Mouse (Mus musculus): ENCODE data around the gene Atg7. TPM values are rescaled to one million over a fixed set of nuclear protein-coding genes. Genes with fewer than 3 reads are reported as not detected.

The Atg7 gene
- polyA plus RNA-seq, 1 experiment, result not detected

DNA sequence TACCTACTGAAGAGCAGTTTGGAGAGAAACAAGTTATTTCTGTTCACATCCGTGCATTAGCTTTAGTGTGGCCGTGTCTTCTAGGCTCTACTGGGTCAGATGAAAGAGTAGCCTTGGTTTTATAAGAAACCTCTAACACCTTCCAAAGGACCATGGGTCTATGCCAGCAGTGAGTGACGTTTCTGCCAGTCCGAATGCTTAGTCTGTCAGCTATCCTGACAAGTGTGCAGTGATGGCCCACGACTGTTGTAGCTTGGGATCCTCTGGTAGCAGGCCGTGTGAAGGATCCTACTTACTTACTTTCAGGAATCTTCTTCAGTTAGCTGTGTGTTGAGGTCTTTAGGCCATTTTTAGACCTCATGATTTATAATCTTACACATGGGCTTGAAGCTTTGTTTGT lies 123.4 kb downstream of the Atg7 start:
- H3K4me1 ChIP-seq (ENCODE audit: control insufficient read depth, insufficient read depth, low read length), result peaks cover 3% of the 10 kb centered on the region; the same call in 1 of the 2 replicates
- TF ChIP-seq POLR2A (IDR thresholded peaks at IDR 0.05; ENCODE audit: insufficient read depth, low read depth, low read length), result no peak
- WGBS, result 83% methylated on average over 6 of the region's 6 CpGs
- H3K27ac ChIP-seq (ENCODE audit: insufficient read depth, low read depth, low read length), result no peak overlapping the region
- no peak overlapping the region for H3K4me3 ChIP-seq (ENCODE audit: insufficient read depth, low read depth, low read length)

DNA sequence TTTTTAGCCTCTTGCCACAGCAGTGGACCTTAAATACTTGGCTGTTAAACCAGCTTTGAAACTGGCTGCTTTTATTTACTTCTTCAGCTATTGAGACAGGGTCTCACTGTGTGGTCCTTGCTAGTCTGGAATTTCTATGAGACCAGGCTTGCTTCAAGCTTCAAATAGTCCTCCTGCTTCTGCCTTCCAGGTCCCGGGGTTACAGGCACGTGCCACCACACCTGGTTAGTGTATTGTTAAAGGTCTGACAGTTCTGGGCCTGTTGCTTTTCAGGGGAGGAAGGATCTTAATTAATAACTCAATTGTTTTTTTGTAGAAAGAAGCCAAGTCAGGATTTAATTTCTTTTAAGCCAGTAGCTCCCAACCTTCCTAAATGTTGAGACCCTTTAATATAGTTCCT lies 124.8 kb downstream of the Atg7 start:
- Histone ChIP-seq H3K4me1 (ENCODE audit: control insufficient read depth, insufficient read depth, low read length) (peaks cover 4% of the 10 kb centered on the region; the same call in 1 of the 2 replicates), H3K4me3 (ENCODE audit: insufficient read depth, low read depth, low read length) (no peak overlapping the region), H3K27ac (ENCODE audit: insufficient read depth, low read depth, low read length) (no peak overlapping the region)
- WGBS, result 71% methylated on average over 2 of the region's 2 CpGs
- TF ChIP-seq CTCF (IDR thresholded peaks at IDR 0.05; ENCODE audit: insufficient read depth, low read depth, low read length) (no peak), POLR2A (IDR thresholded peaks at IDR 0.05; ENCODE audit: insufficient read depth, low read depth, low read length) (no peak)

DNA sequence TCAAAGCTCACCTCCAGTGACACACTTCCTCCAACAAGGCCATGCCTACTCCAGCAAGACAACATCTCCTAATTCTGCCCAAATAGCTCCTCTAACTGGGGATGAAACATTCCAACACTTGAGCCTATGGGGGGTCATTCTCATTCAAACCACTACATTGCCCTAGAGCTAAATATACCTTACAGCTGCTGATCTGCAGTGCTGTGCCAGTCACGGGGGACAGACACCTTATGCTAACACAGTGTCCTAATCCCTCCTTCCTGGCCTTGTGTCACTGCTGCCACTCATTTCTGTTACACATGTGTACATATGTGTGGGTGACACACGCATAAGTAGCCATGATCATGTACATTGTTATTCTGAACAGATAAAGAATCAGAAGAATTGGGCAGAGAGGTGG lies 127.4 kb downstream of the Atg7 start:
- TF ChIP-seq POLR2A (IDR thresholded peaks at IDR 0.05; ENCODE audit: insufficient read depth, low read depth, low read length) (no peak), CTCF (IDR thresholded peaks at IDR 0.05; ENCODE audit: insufficient read depth, low read depth, low read length) (no peak)
- WGBS, result 96% methylated on average over 2 of the region's 2 CpGs
- H3K27ac ChIP-seq (ENCODE audit: insufficient read depth, low read depth, low read length), result no peak overlapping the region
- H3K4me1 ChIP-seq (ENCODE audit: control insufficient read depth, insufficient read depth, low read length), result peaks cover 4% of the 10 kb centered on the region; the same call in 1 of the 2 replicates
- H3K4me3 ChIP-seq (ENCODE audit: insufficient read depth, low read depth, low read length), result no peak overlapping the region

GRCm38 (mm10) chr6:114771502-114771901 lies 128.6 kb downstream of the Atg7 start:
- TF ChIP-seq CTCF (IDR thresholded peaks at IDR 0.05; ENCODE audit: insufficient read depth, low read depth, low read length) (no peak), POLR2A (IDR thresholded peaks at IDR 0.05; ENCODE audit: insufficient read depth, low read depth, low read length) (no peak)
- 69% methylated on average over 4 of the region's 4 CpGs for WGBS
- no peak overlapping the region for H3K27ac ChIP-seq (ENCODE audit: insufficient read depth, low read depth, low read length)
- H3K4me1 ChIP-seq (ENCODE audit: control insufficient read depth, insufficient read depth, low read length), result peaks cover 4% of the 10 kb centered on the region; the same call in 1 of the 2 replicates
- H3K4me3 ChIP-seq (ENCODE audit: insufficient read depth, low read depth, low read length), result no peak overlapping the region

- 97% methylated on average over 5 of the region's 5 CpGs for WGBS
- TF ChIP-seq POLR2A (IDR thresholded peaks at IDR 0.05; ENCODE audit: insufficient read depth, low read depth, low read length) (no peak), CTCF (IDR thresholded peaks at IDR 0.05; ENCODE audit: insufficient read depth, low read depth, low read length) (no peak)
- Histone ChIP-seq H3K4me3 (ENCODE audit: insufficient read depth, low read depth, low read length) (no peak overlapping the region), H3K4me1 (ENCODE audit: control insufficient read depth, insufficient read depth, low read length) (peaks cover 4% of the 10 kb centered on the region; the same call in 1 of the 2 replicates), H3K27ac (ENCODE audit: insufficient read depth, low read depth, low read length) (no peak overlapping the region)
Observed at GRCm38 (mm10) chr6:114775210-114775609, 132.3 kb downstream of the Atg7 start.

- TF ChIP-seq CTCF (IDR thresholded peaks at IDR 0.05; ENCODE audit: insufficient read depth, low read depth, low read length) (no peak), POLR2A (IDR thresholded peaks at IDR 0.05; ENCODE audit: insufficient read depth, low read depth, low read length) (no peak)
Observed at GRCm38 (mm10) chr6:114777872-114778271, 135.0 kb downstream of the Atg7 start.

GRCm38 (mm10) chr6:114778650-114779049 lies 135.8 kb downstream of the Atg7 start:
- Histone ChIP-seq H3K27ac (ENCODE audit: insufficient read depth, low read depth, low read length) (no peak overlapping the region), H3K4me3 (ENCODE audit: insufficient read depth, low read depth, low read length) (no peak overlapping the region), H3K4me1 (ENCODE audit: control insufficient read depth, insufficient read depth, low read length) (no peaks in the 10 kb centered on the region)
- WGBS, result 70% methylated on average over 8 of the region's 8 CpGs
- TF ChIP-seq POLR2A (IDR thresholded peaks at IDR 0.05; ENCODE audit: insufficient read depth, low read depth, low read length) (no peak), CTCF (IDR thresholded peaks at IDR 0.05; ENCODE audit: insufficient read depth, low read depth, low read length) (no peak)

More at GRCm38 (mm10) chr6:114777872-114778271, 135.0 kb downstream of the Atg7 start:
- H3K27ac ChIP-seq (ENCODE audit: insufficient read depth, low read depth, low read length), result no peak overlapping the region
- 68% methylated on average over 4 of the region's 4 CpGs for WGBS
- no peaks in the 10 kb centered on the region for H3K4me1 ChIP-seq (ENCODE audit: control insufficient read depth, insufficient read depth, low read length)
- H3K4me3 ChIP-seq (ENCODE audit: insufficient read depth, low read depth, low read length), result no peak overlapping the region

DNA sequence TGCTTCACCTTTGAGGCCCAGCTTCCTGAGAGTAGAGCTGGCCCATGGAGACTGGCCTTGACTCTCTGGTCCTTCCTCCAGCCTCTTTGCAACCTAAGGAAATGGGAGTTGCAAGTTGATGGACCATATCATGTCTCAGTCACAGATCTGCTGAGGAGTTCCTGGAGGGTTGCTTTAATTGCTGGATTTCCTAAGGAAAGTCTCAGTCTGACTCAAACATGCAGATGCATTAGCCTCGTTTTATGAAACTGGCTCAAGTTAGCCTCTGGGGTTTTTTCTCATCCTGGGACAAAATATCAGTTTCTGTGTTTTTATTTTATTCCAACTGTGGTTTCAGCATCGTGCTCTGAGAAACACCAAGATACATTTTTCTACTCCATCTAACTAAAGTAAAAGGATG lies 137.7 kb downstream of the Atg7 start:
- Histone ChIP-seq H3K27ac (ENCODE audit: insufficient read depth, low read depth, low read length) (no peak overlapping the region), H3K4me3 (ENCODE audit: insufficient read depth, low read depth, low read length) (no peak overlapping the region), H3K4me1 (ENCODE audit: control insufficient read depth, insufficient read depth, low read length) (no peaks in the 10 kb centered on the region)
- WGBS, result 85% methylated on average over 2 of the region's 2 CpGs
- TF ChIP-seq POLR2A (IDR thresholded peaks at IDR 0.05; ENCODE audit: insufficient read depth, low read depth, low read length) (no peak), CTCF (IDR thresholded peaks at IDR 0.05; ENCODE audit: insufficient read depth, low read depth, low read length) (no peak)

GRCm38 (mm10) chr6:114781415-114782240 lies 138.7 kb downstream of the Atg7 start:
- WGBS, result 65% methylated on average over 11 of the region's 11 CpGs
- H3K27ac ChIP-seq (ENCODE audit: insufficient read depth, low read depth, low read length), result no peak overlapping the region
- TF ChIP-seq CTCF (IDR thresholded peaks at IDR 0.05; ENCODE audit: insufficient read depth, low read depth, low read length) (no peak), POLR2A (IDR thresholded peaks at IDR 0.05; ENCODE audit: insufficient read depth, low read depth, low read length) (no peak)
- no peaks in the 10 kb centered on the region for H3K4me1 ChIP-seq (ENCODE audit: control insufficient read depth, insufficient read depth, low read length)
- no peak overlapping the region for H3K4me3 ChIP-seq (ENCODE audit: insufficient read depth, low read depth, low read length)

Measured in olfactory bulb, adult 2 months (tissue).